Mouse (Mus musculus): ENCODE data around the gene Erfe.

Gene Erfe

GRCm38 (mm10) chr1:91366215-91367108, at the start of gene Erfe:
Erfe (plus strand) TSS chr1:91366430.
- DNase-seq = peak; percentile 66 to 71

- peak; percentile 67 to 80 for DNase-seq
Measured at GRCm38 (mm10) chr1:91317656-91318055, 48.6 kb upstream of the Erfe start.

- DNase-seq = peak in 1 of 2 experiments; percentile 13
Measured at GRCm38 (mm10) chr1:91321760-91322438, 44.3 kb upstream of the Erfe start, which contains the start of gene Espnl. Espnl (plus strand) TSS chr1:91322075.

GRCm38 (mm10) chr1:91324646-91325045, 41.6 kb upstream of the Erfe start:
- DNase-seq = no peak

GRCm38 (mm10) chr1:91325488-91326042, 40.7 kb upstream of the Erfe start:
- DNase-seq = no peak

GRCm38 (mm10) chr1:91332102-91332501, 34.1 kb upstream of the Erfe start:
- no peak for DNase-seq

- no peak for DNase-seq
Measured at GRCm38 (mm10) chr1:91333582-91333981, 32.6 kb upstream of the Erfe start.

- DNase-seq = no peak
Measured at GRCm38 (mm10) chr1:91337355-91337754, 28.9 kb upstream of the Erfe start.

GRCm38 (mm10) chr1:91344001-91344400, 22.2 kb upstream of the Erfe start:
- DNase-seq = no peak

- peak; percentile 60 to 79 for DNase-seq
Measured at GRCm38 (mm10) chr1:91344921-91345685, 21.1 kb upstream of the Erfe start.

GRCm38 (mm10) chr1:91346892-91347291, 19.3 kb upstream of the Erfe start:
- DNase-seq = peak in 1 of 2 experiments; percentile 73

GRCm38 (mm10) chr1:91350841-91351240, 15.4 kb upstream of the Erfe start, which contains the start of gene Klhl30:
Klhl30 (plus strand) TSS chr1:91351016.
- DNase-seq = no peak

GRCm38 (mm10) chr1:91351249-91351648, 15.0 kb upstream of the Erfe start:
- no peak for DNase-seq

- DNase-seq = no peak
Measured at GRCm38 (mm10) chr1:91352277-91352676, 14.0 kb upstream of the Erfe start.

GRCm38 (mm10) chr1:91356105-91356504, 10.1 kb upstream of the Erfe start:
- no peak for DNase-seq

GRCm38 (mm10) chr1:91362113-91362512, 4.1 kb upstream of the Erfe start:
- DNase-seq = no peak

- no peak for DNase-seq
Measured at GRCm38 (mm10) chr1:91364822-91365644, 1.2 kb upstream of the Erfe start.

- DNase-seq = no peak
Measured at GRCm38 (mm10) chr1:91365816-91366214, 415 bp upstream of the Erfe start.

GRCm38 (mm10) chr1:91367295-91367694, 1.1 kb downstream of the Erfe start:
- DNase-seq = no peak

GRCm38 (mm10) chr1:91369408-91369807, 3.2 kb downstream of the Erfe start:
- peak in 1 of 2 experiments; percentile 37 for DNase-seq

GRCm38 (mm10) chr1:91370055-91370454, 3.8 kb downstream of the Erfe start:
- no peak for DNase-seq

GRCm38 (mm10) chr1:91373414-91373835, 7.2 kb downstream of the Erfe start:
- no peak for DNase-seq
